Mouse (Mus musculus) stomach, embryonic 16.5 days (tissue): ENCODE data around the gene Nrp2. TPM values are rescaled to one million over a fixed set of nuclear protein-coding genes. Genes with fewer than 3 reads are reported as not detected.

Experiments
- ATAC-seq: fragments of 200-750 bp; cut with Nextera tagmentation; 2 replicates; pipeline ENCODE4 v1.8.0; 2017; ENCODE audit warnings: moderate number of reproducible peaks, moderate TSS enrichment; ENCODE audit not compliant: insufficient read depth, low FRiP score
- H3K27ac ChIP-seq: fragments of 300-500 bp; sonication (generic); 2 replicates; pipeline ENCODE4 v1.5.1; 2014; ENCODE audit warnings: low read length
- H3K27me3 ChIP-seq: fragments of 300-500 bp; sonication (generic); 2 replicates; pipeline ENCODE4 v1.6.1; 2014; ENCODE audit warnings: low read length, control low read depth, mixed read lengths; ENCODE audit not compliant: control insufficient read depth, insufficient read depth
- H3K36me3 ChIP-seq: fragments of 300-500 bp; sonication (generic); 2 replicates; pipeline ENCODE4 v1.6.1; 2014; ENCODE audit warnings: low read length; ENCODE audit not compliant: control insufficient read depth, insufficient read depth
- H3K4me1 ChIP-seq: fragments of 300-500 bp; sonication (generic); 2 replicates; pipeline ENCODE4 v1.6.1; 2014; ENCODE audit warnings: low read length, control low read depth, mixed read lengths; ENCODE audit not compliant: control insufficient read depth, insufficient read depth
- H3K4me2 ChIP-seq: fragments of 300-500 bp; sonication (generic); 2 replicates; pipeline ENCODE4 v1.6.1; 2014; ENCODE audit warnings: low read depth, low read length, mixed read lengths
- H3K4me3 ChIP-seq: fragments of 300-500 bp; sonication (generic); replicated peaks from 2 replicates; pipeline ENCODE4 v1.5.1; 2014; ENCODE audit warnings: mild to moderate bottlenecking, low read length
- H3K9ac ChIP-seq: fragments of 300-500 bp; sonication (generic); 2 replicates; pipeline ENCODE4 v1.6.1; 2014; ENCODE audit warnings: low read length
- H3K9me3 ChIP-seq: fragments of 300-500 bp; sonication (generic); replicated peaks from 2 replicates; pipeline ENCODE4 v1.6.1; 2016; ENCODE audit warnings: low read length, control low read depth; ENCODE audit not compliant: control insufficient read depth
- WGBS: fragments of 180-500 bp; shearing (Covaris S2); extraction: QIAGEN DNeasy Blood & Tissue Kit; methylation state at CpG from one replicate; pipeline ENCODE4 v1.1.7; 2014; 5-methylcytosine and 5-hydroxymethylcytosine counted together
- polyA plus RNA-seq: library from polyadenylated mRNA; unstranded; fragments of >200 nt; fragmentation: Nextera tagmentation; extraction: Ambion mirVana; gene quantifications from 2 replicates; pipeline ENCODE4 v1.2.1, GENCODE M21; 2015

Gene Nrp2
- polyA plus RNA-seq, 1 experiment from 2014 or later: 29.9 TPM

- no peaks in the 10 kb centered on the region for H3K9me3 ChIP-seq
- H3K4me1 ChIP-seq: peaks cover 4% of the 10 kb centered on the region; the same call in 1 of the 2 replicates
- 74% methylated on average over 8 of the region's 8 CpGs for WGBS
- ATAC-seq: no peak
- no peaks in the 10 kb centered on the region for H3K36me3 ChIP-seq
- H3K27me3 ChIP-seq: no peaks in the 10 kb centered on the region
- H3K4me3 ChIP-seq: no peak overlapping the region
- H3K4me2 ChIP-seq: no peak overlapping the region
- H3K27ac ChIP-seq: no peak overlapping the region
- no peak overlapping the region for H3K9ac ChIP-seq
Measured at GRCm38 (mm10) chr1:62718750-62719149, 15.7 kb downstream of the Nrp2 start.

GRCm38 (mm10) chr1:62719770-62720169 is 16.7 kb downstream of the Nrp2 start:
- no peaks in the 10 kb centered on the region for H3K27me3 ChIP-seq
- no peak overlapping the region for H3K9ac ChIP-seq
- 79% methylated on average over 6 of the region's 6 CpGs for WGBS
- H3K36me3 ChIP-seq: no peaks in the 10 kb centered on the region
- no peak overlapping the region for H3K4me3 ChIP-seq
- no peak overlapping the region for H3K4me2 ChIP-seq
- H3K4me1 ChIP-seq: peaks cover 7% of the 10 kb centered on the region
- no peak for ATAC-seq
- H3K27ac ChIP-seq: 0 out of 2 replicates have a peak overlapping the region, but pooled peaks have one; percentile 10
- H3K9me3 ChIP-seq: no peaks in the 10 kb centered on the region

- Histone ChIP-seq H3K27me3 (no peaks in the 10 kb centered on the region), H3K4me1 (peaks cover 7% of the 10 kb centered on the region), H3K27ac (peak overlapping the region; percentile 10; the same call in 1 of the 2 replicates), H3K36me3 (no peaks in the 10 kb centered on the region), H3K4me2 (no peak overlapping the region), H3K9ac (no peak overlapping the region), H3K4me3 (no peak overlapping the region), H3K9me3 (no peaks in the 10 kb centered on the region)
- WGBS: 77% methylated on average over 3 of the region's 3 CpGs
- ATAC-seq: no peak
Measured at GRCm38 (mm10) chr1:62720176-62720575, 17.1 kb downstream of the Nrp2 start.

GRCm38 (mm10) chr1:62720727-62721705 is 17.9 kb downstream of the Nrp2 start:
- 77% methylated on average over 13 of the region's 13 CpGs for WGBS
- peak overlapping the region; percentile 14; the same call in 1 of the 2 replicates for H3K27ac ChIP-seq
- ATAC-seq: no peak
- no peaks in the 10 kb centered on the region for H3K36me3 ChIP-seq
- H3K4me3 ChIP-seq: no peak overlapping the region
- H3K27me3 ChIP-seq: no peaks in the 10 kb centered on the region
- no peak overlapping the region for H3K4me2 ChIP-seq
- H3K9me3 ChIP-seq: no peaks in the 10 kb centered on the region
- no peak overlapping the region for H3K9ac ChIP-seq
- H3K4me1 ChIP-seq: peaks cover 3% of the 10 kb centered on the region

- H3K4me1 ChIP-seq: peaks cover 3% of the 10 kb centered on the region
- 81% methylated on average over 7 of the region's 7 CpGs for WGBS
- H3K36me3 ChIP-seq: no peaks in the 10 kb centered on the region
- no peak overlapping the region for H3K4me2 ChIP-seq
- H3K9ac ChIP-seq: no peak overlapping the region
- no peaks in the 10 kb centered on the region for H3K27me3 ChIP-seq
- no peak for ATAC-seq
- no peaks in the 10 kb centered on the region for H3K9me3 ChIP-seq
- H3K4me3 ChIP-seq: no peak overlapping the region
- H3K27ac ChIP-seq: 0 out of 2 replicates have a peak overlapping the region, but pooled peaks have one; percentile 14
Measured at GRCm38 (mm10) chr1:62721706-62722187, 18.7 kb downstream of the Nrp2 start.

GRCm38 (mm10) chr1:62722526-62722925 is 19.4 kb downstream of the Nrp2 start:
- Histone ChIP-seq H3K9me3 (no peaks in the 10 kb centered on the region), H3K4me1 (peaks cover 6% of the 10 kb centered on the region), H3K27me3 (no peaks in the 10 kb centered on the region), H3K4me2 (no peak overlapping the region), H3K4me3 (no peak overlapping the region), H3K27ac (no peak overlapping the region), H3K36me3 (no peaks in the 10 kb centered on the region), H3K9ac (no peak overlapping the region)
- WGBS: 71% methylated on average over 8 of the region's 8 CpGs
- no peak for ATAC-seq

- Histone ChIP-seq H3K4me1 (peaks cover 10% of the 10 kb centered on the region), H3K4me3 (no peak overlapping the region), H3K9me3 (no peaks in the 10 kb centered on the region), H3K9ac (no peak overlapping the region), H3K4me2 (no peak overlapping the region), H3K27ac (peak overlapping the region; percentile 21; the same call in 1 of the 2 replicates), H3K27me3 (no peaks in the 10 kb centered on the region), H3K36me3 (no peaks in the 10 kb centered on the region)
- WGBS: 76% methylated on average over 5 of the region's 5 CpGs
- ATAC-seq: no peak
Measured at GRCm38 (mm10) chr1:62723891-62724290, 20.8 kb downstream of the Nrp2 start.

GRCm38 (mm10) chr1:62724461-62725021 is 21.5 kb downstream of the Nrp2 start:
- H3K9me3 ChIP-seq: no peaks in the 10 kb centered on the region
- H3K27me3 ChIP-seq: no peaks in the 10 kb centered on the region
- H3K4me2 ChIP-seq: no peak overlapping the region
- WGBS: 56% methylated on average over 6 of the region's 6 CpGs
- ATAC-seq: peak; percentile 54; the same call in 1 of the 2 replicates
- H3K4me1 ChIP-seq: peaks cover 15% of the 10 kb centered on the region
- H3K27ac ChIP-seq: peak overlapping the region; percentile 21; the same call in 1 of the 2 replicates
- no peak overlapping the region for H3K4me3 ChIP-seq
- no peak overlapping the region for H3K9ac ChIP-seq
- no peaks in the 10 kb centered on the region for H3K36me3 ChIP-seq
